Mouse (Mus musculus): ENCODE data around the gene Neurl1a. TPM values are rescaled to one million over a fixed set of nuclear protein-coding genes. Genes with fewer than 3 reads are reported as not detected.

Neurl1a gene
- polyA plus RNA-seq, 1 experiment from 2014 or later, result 5.7 TPM

- no peaks in the 10 kb centered on the region for H3K9me3 ChIP-seq
- H3K4me1 ChIP-seq (replicated peaks), result peaks cover 8% of the 10 kb centered on the region
- WGBS, result 90% methylated on average over 8 of the region's 8 CpGs
- no peak for DNase-seq (ENCODE audit: low spot score)
- no peak overlapping the region for H3K4me3 ChIP-seq
- H3K36me3 ChIP-seq, result no peaks in the 10 kb centered on the region
- H3K27me3 ChIP-seq (ENCODE audit: insufficient read depth, poor library complexity, severe bottlenecking), result peaks cover 4% of the 10 kb centered on the region; the same call in 1 of the 2 replicates
- peak overlapping the region; percentile 18; the same call in 1 of the 2 replicates for H3K27ac ChIP-seq
These were observed 43.7 kb downstream of the Neurl1a start for GRCm38 (mm10) chr19:47222154-47222840.

DNA sequence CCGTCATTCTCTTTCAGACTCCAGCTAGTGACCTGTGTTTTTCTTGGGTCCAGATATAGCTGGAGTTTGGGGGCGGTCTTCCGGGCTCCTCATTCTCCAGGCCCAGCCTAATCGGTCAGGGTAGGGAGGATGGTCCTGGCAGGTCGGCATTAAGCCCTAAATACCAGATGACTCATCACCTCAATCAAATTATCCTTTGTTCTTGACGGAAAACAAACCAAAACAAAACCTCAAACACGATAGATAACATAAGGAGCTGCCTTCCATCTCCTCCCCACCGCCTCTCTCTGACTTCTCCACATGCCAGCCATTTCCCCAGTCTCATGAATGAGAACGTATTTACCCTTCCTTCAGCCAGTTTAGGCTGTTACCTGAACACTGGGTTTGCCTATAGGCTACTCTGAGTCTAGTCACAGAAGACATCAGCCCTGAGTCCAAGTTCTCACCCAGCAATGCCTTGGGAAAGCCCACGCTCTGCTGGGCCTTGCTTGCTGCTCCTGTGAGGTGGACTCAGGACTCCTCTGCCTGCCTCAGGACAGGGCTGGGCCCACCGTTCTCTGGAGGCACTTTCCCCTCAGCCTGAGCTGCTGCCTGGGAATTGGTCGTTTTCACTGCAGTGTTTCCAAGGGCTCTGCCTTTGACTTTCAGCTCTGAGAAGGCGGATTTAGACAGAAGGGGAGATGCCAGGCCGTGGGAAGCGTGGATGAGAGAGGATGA is 44.4 kb downstream of the Neurl1a start:
- Histone ChIP-seq H3K9me3 (no peaks in the 10 kb centered on the region), H3K27me3 (ENCODE audit: insufficient read depth, poor library complexity, severe bottlenecking) (peaks cover 4% of the 10 kb centered on the region; the same call in 1 of the 2 replicates), H3K27ac (0 out of 2 replicates have a peak overlapping the region, but pooled peaks have one; percentile 25), H3K4me1 (replicated peaks) (peaks cover 8% of the 10 kb centered on the region), H3K36me3 (no peaks in the 10 kb centered on the region), H3K4me3 (no peak overlapping the region)
- 76% methylated on average over 15 of the region's 15 CpGs for WGBS
- DNase-seq (ENCODE audit: low spot score), result no peak

- no peaks in the 10 kb centered on the region for H3K9me3 ChIP-seq
- H3K4me3 ChIP-seq, result no peak overlapping the region
- no peak for DNase-seq (ENCODE audit: low spot score)
- peaks cover 4% of the 10 kb centered on the region; the same call in 1 of the 2 replicates for H3K27me3 ChIP-seq (ENCODE audit: insufficient read depth, poor library complexity, severe bottlenecking)
- peaks cover 24% of the 10 kb centered on the region for H3K4me1 ChIP-seq (replicated peaks)
- WGBS, result 83% methylated on average over 4 of the region's 4 CpGs
- H3K36me3 ChIP-seq, result no peaks in the 10 kb centered on the region
- no peak overlapping the region for H3K27ac ChIP-seq
These were observed 46.1 kb downstream of the Neurl1a start for GRCm38 (mm10) chr19:47224743-47225142.

DNA sequence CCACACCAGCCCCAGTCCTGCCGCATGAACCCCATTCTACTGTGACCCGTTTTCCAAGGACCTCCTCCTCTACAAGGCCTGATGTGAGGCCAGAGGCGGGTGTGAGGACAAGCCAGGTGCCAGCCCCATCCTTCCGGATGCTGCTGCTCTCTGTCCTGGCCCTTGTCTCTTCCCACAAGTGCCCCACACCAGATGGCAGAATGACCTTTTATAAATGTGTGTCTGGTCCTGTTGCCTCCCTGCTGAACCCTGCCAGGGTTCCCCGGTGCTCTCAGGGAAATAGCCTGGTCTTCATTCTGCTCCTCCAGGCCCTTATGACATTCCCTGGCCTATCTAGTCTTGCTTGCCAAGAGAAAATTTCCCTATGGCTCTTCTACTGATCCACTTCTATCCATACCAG is 47.2 kb downstream of the Neurl1a start:
- H3K27me3 ChIP-seq (ENCODE audit: insufficient read depth, poor library complexity, severe bottlenecking), result peaks cover 4% of the 10 kb centered on the region; the same call in 1 of the 2 replicates
- H3K4me1 ChIP-seq (replicated peaks), result peaks cover 24% of the 10 kb centered on the region
- 81% methylated on average over 5 of the region's 5 CpGs for WGBS
- no peak overlapping the region for H3K4me3 ChIP-seq
- H3K27ac ChIP-seq, result no peak overlapping the region
- H3K9me3 ChIP-seq, result no peaks in the 10 kb centered on the region
- DNase-seq (ENCODE audit: low spot score), result no peak
- H3K36me3 ChIP-seq, result no peaks in the 10 kb centered on the region

- peak overlapping the region; percentile 75 for H3K27ac ChIP-seq
- 7% methylated on average over 17 of the region's 17 CpGs for WGBS
These were observed 50.2 kb downstream of the Neurl1a start for GRCm38 (mm10) chr19:47228725-47229252.

GRCm38 (mm10) chr19:47229461-47229860 is 50.8 kb downstream of the Neurl1a start:
- Histone ChIP-seq H3K27me3 (ENCODE audit: insufficient read depth, poor library complexity, severe bottlenecking) (peaks cover 4% of the 10 kb centered on the region; the same call in 1 of the 2 replicates), H3K4me1 (replicated peaks) (peaks cover 16% of the 10 kb centered on the region), H3K27ac (no peak overlapping the region), H3K9me3 (no peaks in the 10 kb centered on the region), H3K4me3 (no peak overlapping the region), H3K36me3 (no peaks in the 10 kb centered on the region)
- 79% methylated on average over 5 of the region's 5 CpGs for WGBS
- no peak for DNase-seq (ENCODE audit: low spot score)

More at GRCm38 (mm10) chr19:47228725-47229252, 50.2 kb downstream of the Neurl1a start:
- Histone ChIP-seq H3K9me3 (no peaks in the 10 kb centered on the region), H3K27me3 (ENCODE audit: insufficient read depth, poor library complexity, severe bottlenecking) (peaks cover 4% of the 10 kb centered on the region; the same call in 1 of the 2 replicates), H3K4me3 (peak overlapping the region; percentile 46), H3K4me1 (replicated peaks) (peaks cover 16% of the 10 kb centered on the region), H3K36me3 (no peaks in the 10 kb centered on the region)
- peak; percentile 63 for DNase-seq (ENCODE audit: low spot score)

DNA sequence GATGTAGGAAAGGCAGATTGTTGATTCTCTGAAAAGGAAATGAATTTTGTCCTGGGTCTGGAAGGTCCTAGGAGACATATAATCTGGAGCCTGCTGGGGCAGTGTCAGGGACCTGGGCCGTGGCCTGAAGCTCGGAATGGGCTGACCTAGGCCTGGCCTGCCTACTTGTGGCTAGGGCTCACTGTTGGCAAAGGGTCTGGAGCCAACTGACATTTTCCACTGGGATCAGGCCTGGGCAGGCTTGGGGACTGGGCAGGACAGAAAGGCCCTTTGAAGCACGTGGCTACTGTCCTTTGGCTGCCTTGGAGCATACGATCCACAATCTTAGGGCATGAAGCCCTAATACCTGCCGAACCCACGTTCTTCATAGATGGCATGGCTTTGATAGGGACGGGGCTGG is 51.5 kb downstream of the Neurl1a start:
- Histone ChIP-seq H3K27ac (no peak overlapping the region), H3K27me3 (ENCODE audit: insufficient read depth, poor library complexity, severe bottlenecking) (peaks cover 4% of the 10 kb centered on the region; the same call in 1 of the 2 replicates), H3K4me1 (replicated peaks) (peaks cover 16% of the 10 kb centered on the region), H3K4me3 (no peak overlapping the region), H3K36me3 (no peaks in the 10 kb centered on the region), H3K9me3 (no peaks in the 10 kb centered on the region)
- WGBS, result 91% methylated on average over 7 of the region's 7 CpGs
- DNase-seq (ENCODE audit: low spot score), result no peak

GRCm38 (mm10) chr19:47230682-47231081 is 52.1 kb downstream of the Neurl1a start:
- no peaks in the 10 kb centered on the region for H3K36me3 ChIP-seq
- no peak for DNase-seq (ENCODE audit: low spot score)
- 87% methylated on average over 8 of the region's 8 CpGs for WGBS
- H3K4me3 ChIP-seq, result no peak overlapping the region
- no peaks in the 10 kb centered on the region for H3K9me3 ChIP-seq
- peaks cover 1% of the 10 kb centered on the region; the same call in 1 of the 2 replicates for H3K27me3 ChIP-seq (ENCODE audit: insufficient read depth, poor library complexity, severe bottlenecking)
- peaks cover 16% of the 10 kb centered on the region for H3K4me1 ChIP-seq (replicated peaks)
- no peak overlapping the region for H3K27ac ChIP-seq

- Histone ChIP-seq H3K4me1 (replicated peaks) (peaks cover 16% of the 10 kb centered on the region), H3K36me3 (no peaks in the 10 kb centered on the region), H3K27me3 (ENCODE audit: insufficient read depth, poor library complexity, severe bottlenecking) (peaks cover 2% of the 10 kb centered on the region; the same call in 1 of the 2 replicates), H3K9me3 (no peaks in the 10 kb centered on the region), H3K27ac (0 out of 2 replicates have a peak overlapping the region, but pooled peaks have one; percentile 24), H3K4me3 (no peak overlapping the region)
- DNase-seq (ENCODE audit: low spot score), result no peak
- 88% methylated on average over 6 of the region's 6 CpGs for WGBS
These were observed 52.8 kb downstream of the Neurl1a start for GRCm38 (mm10) chr19:47231389-47231788.

DNA sequence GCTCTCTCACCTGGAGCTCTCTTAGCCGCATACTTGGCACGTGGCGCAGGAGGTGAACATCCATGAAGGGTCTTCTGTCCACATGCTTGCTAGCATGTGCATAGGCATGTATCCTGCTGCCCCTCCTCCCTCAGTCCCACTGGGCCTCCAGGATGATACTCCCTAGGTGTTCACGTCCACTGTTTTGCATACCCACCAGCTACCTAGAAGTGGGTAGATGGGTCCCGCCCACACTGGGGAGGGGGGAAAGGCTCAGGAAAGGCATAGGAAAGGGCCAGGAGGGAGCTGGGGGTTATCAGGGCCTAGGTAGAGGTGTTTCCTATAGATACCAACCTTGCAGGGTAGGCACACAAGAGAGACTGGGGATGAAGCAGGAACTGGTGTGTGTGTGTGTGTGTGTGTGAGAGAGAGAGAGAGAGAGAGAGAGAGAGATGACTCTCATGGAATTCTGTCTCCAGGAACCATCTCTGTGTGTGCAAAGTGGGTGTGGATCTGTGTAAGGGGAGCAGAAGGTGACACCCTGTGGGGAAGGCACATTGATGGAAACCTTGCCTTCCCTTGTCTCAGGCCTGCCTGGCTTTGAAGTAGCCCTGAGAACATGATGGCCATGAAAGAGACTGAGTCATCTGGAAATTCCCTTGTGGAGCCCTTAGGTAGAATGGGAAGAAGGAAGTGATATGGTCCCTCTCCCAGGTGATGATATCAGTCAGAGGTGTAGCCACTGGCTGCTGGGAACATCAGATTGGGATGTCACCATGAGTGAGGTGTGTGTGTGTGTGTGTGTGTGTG is 53.7 kb downstream of the Neurl1a start:
- H3K27me3 ChIP-seq (ENCODE audit: insufficient read depth, poor library complexity, severe bottlenecking), result peaks cover 2% of the 10 kb centered on the region; the same call in 1 of the 2 replicates
- 84% methylated on average over 5 of the region's 5 CpGs for WGBS
- H3K36me3 ChIP-seq, result no peaks in the 10 kb centered on the region
- no peak for DNase-seq (ENCODE audit: low spot score)
- no peaks in the 10 kb centered on the region for H3K9me3 ChIP-seq
- H3K4me1 ChIP-seq (replicated peaks), result peaks cover 16% of the 10 kb centered on the region
- H3K4me3 ChIP-seq, result no peak overlapping the region
- H3K27ac ChIP-seq, result no peak overlapping the region

GRCm38 (mm10) chr19:47233087-47233486 is 54.5 kb downstream of the Neurl1a start:
- 94% methylated on average over 3 of the region's 3 CpGs for WGBS
- Histone ChIP-seq H3K36me3 (no peaks in the 10 kb centered on the region), H3K27ac (no peak overlapping the region), H3K9me3 (no peaks in the 10 kb centered on the region), H3K4me3 (no peak overlapping the region), H3K4me1 (replicated peaks) (peaks cover 16% of the 10 kb centered on the region), H3K27me3 (ENCODE audit: insufficient read depth, poor library complexity, severe bottlenecking) (peaks cover 2% of the 10 kb centered on the region; the same call in 1 of the 2 replicates)
- no peak for DNase-seq (ENCODE audit: low spot score)

GRCm38 (mm10) chr19:47240076-47240475 is 61.5 kb downstream of the Neurl1a start:
- peaks cover 10% of the 10 kb centered on the region for H3K27me3 ChIP-seq (ENCODE audit: insufficient read depth, poor library complexity, severe bottlenecking)
- DNase-seq (ENCODE audit: low spot score), result peak; percentile 66
- 29% methylated on average over 12 of the region's 12 CpGs for WGBS
- H3K4me1 ChIP-seq (replicated peaks), result peaks cover 35% of the 10 kb centered on the region
- peak overlapping the region; percentile 47 for H3K4me3 ChIP-seq
- H3K9me3 ChIP-seq, result no peaks in the 10 kb centered on the region
- peak overlapping the region; percentile 74 for H3K27ac ChIP-seq
- no peaks in the 10 kb centered on the region for H3K36me3 ChIP-seq

Data from hindbrain, embryonic 10.5 days (tissue).